Mouse (Mus musculus) neural tube, embryonic 11.5 days (tissue): Measurements from ENCODE around the gene Znrf2. TPM values are rescaled to one million over a fixed set of nuclear protein-coding genes. Genes with fewer than 3 reads are reported as not detected.

Experiments used
- ATAC-seq: fragments of 200-750 bp; cut with Nextera tagmentation; 2 replicates; pipeline ENCODE4 v1.8.0; 2017; ENCODE audit warnings: moderate number of reproducible peaks, mild to moderate bottlenecking, moderate TSS enrichment, moderate library complexity; ENCODE audit not compliant: insufficient read depth, low FRiP score, low TSS enrichment
- DNase-seq: peaks from one replicate; pipeline ENCODE4 v3.0.0-alpha.2; 2015; ENCODE audit warnings: low spot score
- H3K27ac ChIP-seq: fragments of 300-500 bp; sonication (generic); 2 replicates; pipeline ENCODE4 v1.5.1; 2014; ENCODE audit warnings: low read depth, mild to moderate bottlenecking, low read length
- H3K27me3 ChIP-seq: fragments of 300-500 bp; sonication (generic); 2 replicates; pipeline ENCODE4 v1.6.1; 2014; ENCODE audit warnings: mild to moderate bottlenecking, low read length, mixed read lengths; ENCODE audit not compliant: control insufficient read depth, insufficient read depth
- H3K36me3 ChIP-seq: fragments of 300-500 bp; sonication (generic); 2 replicates; pipeline ENCODE4 v1.6.1; 2014; ENCODE audit warnings: mild to moderate bottlenecking, low read length, moderate library complexity, mixed read lengths; ENCODE audit not compliant: control insufficient read depth, insufficient read depth
- H3K4me1 ChIP-seq: fragments of 300-500 bp; sonication (generic); 2 replicates; pipeline ENCODE4 v1.6.1; 2014; ENCODE audit warnings: low read length, mixed read lengths; ENCODE audit not compliant: control insufficient read depth, insufficient read depth
- H3K4me2 ChIP-seq: fragments of 300-500 bp; sonication (generic); 2 replicates; pipeline ENCODE4 v1.6.1; 2014; ENCODE audit warnings: low read depth, mild to moderate bottlenecking, moderate library complexity
- H3K4me3 ChIP-seq: fragments of 300-500 bp; sonication (generic); 2 replicates; pipeline ENCODE4 v1.5.1; 2014; ENCODE audit warnings: low read depth, low read length
- H3K9ac ChIP-seq: fragments of 300-500 bp; sonication (generic); 2 replicates; pipeline ENCODE4 v1.6.1; 2014; ENCODE audit warnings: mild to moderate bottlenecking, low read length
- H3K9me3 ChIP-seq: fragments of 300-500 bp; sonication (generic); 2 replicates; pipeline ENCODE4 v1.6.1; 2016; ENCODE audit warnings: low read length; ENCODE audit not compliant: control insufficient read depth
- WGBS: fragments of 180-500 bp; shearing (Covaris S2); extraction: QIAGEN DNeasy Blood & Tissue Kit; methylation state at CpG from one replicate; pipeline ENCODE4 v1.1.7; 2014; 5-methylcytosine and 5-hydroxymethylcytosine counted together
- polyA plus RNA-seq: library from polyadenylated mRNA; unstranded; fragments of >200 nt; fragmentation: Nextera tagmentation; extraction: Ambion mirVana; gene quantifications from 2 replicates; pipeline ENCODE4 v1.2.1, GENCODE M21; 2014

Znrf2 gene
- polyA plus RNA-seq, 1 experiment from 2014 or later, result 2.5 TPM

DNA sequence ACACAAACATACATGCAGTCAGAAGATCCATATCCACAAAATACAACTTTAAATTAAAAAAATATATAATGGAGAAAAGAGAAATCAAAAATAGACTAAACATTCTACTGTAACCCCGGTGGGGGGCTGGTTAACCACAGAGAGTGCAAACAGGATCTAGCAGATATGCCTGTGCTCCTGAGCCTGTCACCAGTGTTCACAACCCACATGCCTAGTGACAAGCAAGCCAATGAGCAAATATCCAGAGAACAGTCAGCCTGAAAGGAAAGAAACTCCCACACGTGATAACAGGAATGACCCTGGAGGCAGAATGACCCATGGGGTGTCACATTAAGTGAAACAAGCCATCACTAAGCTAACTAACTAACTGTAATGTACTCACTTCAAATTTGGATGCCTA, 119.8 kb downstream of the Znrf2 start:
- WGBS, result 78% methylated on average over 2 of the region's 2 CpGs
- Histone ChIP-seq H3K9me3 (no peaks in the 10 kb centered on the region), H3K9ac (no peak overlapping the region), H3K4me1 (no peaks in the 10 kb centered on the region), H3K27me3 (no peaks in the 10 kb centered on the region), H3K4me3 (no peak overlapping the region), H3K27ac (no peak overlapping the region), H3K4me2 (no peak overlapping the region), H3K36me3 (no peaks in the 10 kb centered on the region)
- no peak for DNase-seq
- ATAC-seq, result no peak

DNA sequence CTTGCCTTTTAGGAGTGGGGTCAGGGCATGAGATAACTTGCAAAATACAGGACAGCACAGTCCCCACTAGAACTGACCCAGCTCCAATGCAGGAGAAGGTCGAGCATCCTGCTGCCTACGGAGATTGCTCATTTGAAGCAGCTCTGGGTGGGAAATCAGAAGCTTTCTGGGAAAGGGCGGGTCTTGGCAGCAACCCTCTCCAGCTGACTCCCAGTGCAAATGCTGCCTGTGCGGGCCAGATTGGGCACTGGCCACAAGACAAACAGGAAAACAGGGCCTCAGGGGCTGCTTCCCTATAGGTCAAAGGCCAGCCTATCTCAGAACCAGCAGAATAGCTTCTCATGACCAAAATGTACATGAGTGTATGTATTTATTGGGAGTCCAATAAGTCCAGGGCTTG, 122.9 kb downstream of the Znrf2 start:
- H3K4me2 ChIP-seq, result no peak overlapping the region
- H3K9me3 ChIP-seq, result no peaks in the 10 kb centered on the region
- no peaks in the 10 kb centered on the region; the same call in 1 of the 2 replicates for H3K36me3 ChIP-seq
- H3K27ac ChIP-seq, result no peak overlapping the region
- no peaks in the 10 kb centered on the region; the same call in 1 of the 2 replicates for H3K4me1 ChIP-seq
- H3K27me3 ChIP-seq, result 0 out of 2 replicates have a peak, but pooled peaks cover 8% of the 10 kb centered on the region
- ATAC-seq (no peak), DNase-seq (no peak)
- 77% methylated on average over 4 of the region's 4 CpGs for WGBS
- H3K4me3 ChIP-seq, result no peak overlapping the region
- no peak overlapping the region for H3K9ac ChIP-seq

DNA sequence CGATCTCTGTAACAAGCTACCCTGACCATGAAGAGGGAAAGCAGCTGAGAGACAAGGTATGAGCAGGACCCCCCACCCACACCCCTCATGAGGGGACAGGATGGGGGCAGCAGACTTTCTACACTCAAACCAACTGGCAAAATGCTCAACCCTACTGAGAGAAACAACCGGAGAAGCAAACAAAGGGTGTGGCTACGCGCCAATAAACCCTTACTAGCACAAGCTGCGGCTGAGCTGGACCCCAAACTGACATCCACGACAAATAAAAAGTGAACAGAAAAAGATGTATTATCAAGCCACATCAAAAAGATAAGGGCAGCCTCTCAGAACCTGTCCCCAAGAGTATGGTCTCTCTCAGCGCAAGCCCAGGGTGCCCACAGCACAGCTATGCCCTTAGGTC, 123.4 kb downstream of the Znrf2 start:
- Histone ChIP-seq H3K27me3 (0 out of 2 replicates have a peak, but pooled peaks cover 8% of the 10 kb centered on the region), H3K9me3 (no peaks in the 10 kb centered on the region), H3K4me2 (no peak overlapping the region), H3K4me3 (no peak overlapping the region), H3K36me3 (no peaks in the 10 kb centered on the region; the same call in 1 of the 2 replicates), H3K4me1 (no peaks in the 10 kb centered on the region; the same call in 1 of the 2 replicates), H3K9ac (no peak overlapping the region), H3K27ac (no peak overlapping the region)
- ATAC-seq, result no peak
- 77% methylated on average over 7 of the region's 7 CpGs for WGBS
- no peak for DNase-seq

DNA sequence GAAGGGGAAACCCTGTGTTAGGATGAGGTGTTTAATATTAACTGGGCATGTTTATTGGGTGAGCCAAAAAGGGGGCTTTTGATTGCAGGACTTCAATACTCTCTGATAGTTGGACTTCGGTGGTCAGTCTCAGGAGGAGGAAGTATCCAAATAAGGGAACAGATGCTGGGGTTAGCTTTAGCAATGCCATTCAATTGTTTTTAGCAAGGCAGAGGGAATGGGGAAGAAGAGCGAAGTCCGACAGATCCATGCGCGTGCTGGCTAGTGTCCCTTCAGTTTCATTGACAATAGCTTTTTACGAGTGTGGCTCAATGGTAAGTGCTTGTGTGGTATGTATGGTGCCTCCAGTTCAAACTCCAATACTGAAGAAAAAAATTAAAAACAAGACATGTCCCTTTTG, 124.4 kb downstream of the Znrf2 start:
- Histone ChIP-seq H3K9ac (no peak overlapping the region), H3K4me1 (no peaks in the 10 kb centered on the region; the same call in 1 of the 2 replicates), H3K4me3 (no peak overlapping the region), H3K27me3 (0 out of 2 replicates have a peak, but pooled peaks cover 8% of the 10 kb centered on the region), H3K36me3 (no peaks in the 10 kb centered on the region; the same call in 1 of the 2 replicates), H3K27ac (no peak overlapping the region), H3K4me2 (no peak overlapping the region), H3K9me3 (no peaks in the 10 kb centered on the region)
- WGBS, result 87% methylated on average over 6 of the region's 6 CpGs
- DNase-seq, result no peak
- no peak for ATAC-seq

Other genes starting within 250 kb of the Znrf2 start
- 21.4 and 22.0 TPM in 2 replicates for gene Plekha8, start 221.8 kb upstream of the Znrf2 start, polyA plus RNA-seq
- gene Fkbp14, start 219.6 kb upstream of the Znrf2 start, polyA plus RNA-seq, result 20.7 and 21.5 TPM in 2 replicates
- 30.5 and 35.8 TPM in 2 replicates for gene Mturn, start 135.3 kb upstream of the Znrf2 start, polyA plus RNA-seq
- 2.3 and 3.0 TPM in 2 replicates for gene Nod1, start 155.7 kb downstream of the Znrf2 start, polyA plus RNA-seq
- 13.2 and 15.4 TPM in 2 replicates for gene Ggct, start 176.0 kb downstream of the Znrf2 start, polyA plus RNA-seq
- 216 and 234 TPM in 2 replicates for gene Gars, start 221.1 kb downstream of the Znrf2 start, polyA plus RNA-seq